Mouse (Mus musculus) embryonic facial prominence, embryonic 10.5 days (tissue): ENCODE measurements at regions not wholly inside any gene's neighbourhood (a gene's known extent, or its start where the extent isn't known, plus 50 kb on each side); places are given as distances from the start of the nearest gene placed in this dataset.

Source experiments
- DNase-seq: peaks from one replicate; pipeline ENCODE4 v3.0.0-alpha.2; 2017; ENCODE audit warnings: low spot score
- H3K27ac ChIP-seq: fragments of 300-500 bp; sonication (generic); replicated peaks from 2 replicates; pipeline ENCODE4 v1.5.1; 2016; ENCODE audit warnings: mild to moderate bottlenecking
- H3K27me3 ChIP-seq: fragments of 300-500 bp; sonication (generic); replicated peaks from 2 replicates; pipeline ENCODE4 v1.6.1; 2016; ENCODE audit warnings: low read depth, mild to moderate bottlenecking; ENCODE audit not compliant: poor library complexity, severe bottlenecking
- H3K36me3 ChIP-seq: fragments of 300-500 bp; sonication (generic); replicated peaks from 2 replicates; pipeline ENCODE4 v1.6.1; 2016; ENCODE audit warnings: mild to moderate bottlenecking, moderate library complexity
- H3K4me1 ChIP-seq: fragments of 300-500 bp; sonication (generic); 2 replicates; pipeline ENCODE4 v1.6.1; 2016
- H3K4me3 ChIP-seq: fragments of 300-500 bp; sonication (generic); 2 replicates; pipeline ENCODE4 v1.5.1; 2016; ENCODE audit warnings: mild to moderate bottlenecking, moderate library complexity
- H3K9me3 ChIP-seq: fragments of 300-500 bp; sonication (generic); 2 replicates; pipeline ENCODE4 v1.6.1; 2016; ENCODE audit warnings: mild to moderate bottlenecking
- WGBS: fragments of 180-500 bp; shearing (Covaris S2); methylation state at CpG from one replicate; pipeline ENCODE4 v1.1.7; 2016; 5-methylcytosine and 5-hydroxymethylcytosine counted together

GRCm38 (mm10) chr3:129065457-129066364 is 134.0 kb upstream of the Pitx2 start:
- H3K4me3 ChIP-seq, result 0 out of 2 replicates have a peak overlapping the region, but pooled peaks have one; percentile 21
- no peak overlapping the region for H3K27ac ChIP-seq
- H3K27me3 ChIP-seq, result 0 out of 2 replicates have a peak, but pooled peaks cover 6% of the 10 kb centered on the region
- H3K36me3 ChIP-seq, result no peaks in the 10 kb centered on the region
- peaks cover 15% of the 10 kb centered on the region for H3K4me1 ChIP-seq
- no peaks in the 10 kb centered on the region for H3K9me3 ChIP-seq
- DNase-seq, result no peak
- 26% methylated on average over 19 of the region's 19 CpGs for WGBS

GRCm38 (mm10) chr3:129069676-129070075 is 130.0 kb upstream of the Pitx2 start:
- Histone ChIP-seq H3K27ac (no peak overlapping the region), H3K4me1 (peaks cover 19% of the 10 kb centered on the region), H3K27me3 (peaks cover 10% of the 10 kb centered on the region; the same call in 1 of the 2 replicates), H3K4me3 (no peak overlapping the region), H3K9me3 (no peaks in the 10 kb centered on the region), H3K36me3 (no peaks in the 10 kb centered on the region)
- 73% methylated on average over 8 of the region's 8 CpGs for WGBS
- no peak for DNase-seq

GRCm38 (mm10) chr3:129070521-129070933 is 129.2 kb upstream of the Pitx2 start:
- H3K9me3 ChIP-seq, result no peaks in the 10 kb centered on the region
- peaks cover 16% of the 10 kb centered on the region for H3K4me1 ChIP-seq
- no peak for DNase-seq
- H3K4me3 ChIP-seq, result no peak overlapping the region
- H3K27me3 ChIP-seq, result peaks cover 14% of the 10 kb centered on the region; the same call in 1 of the 2 replicates
- no peak overlapping the region for H3K27ac ChIP-seq
- H3K36me3 ChIP-seq, result no peaks in the 10 kb centered on the region
- WGBS, result 13% methylated on average over 3 of the region's 3 CpGs

DNA sequence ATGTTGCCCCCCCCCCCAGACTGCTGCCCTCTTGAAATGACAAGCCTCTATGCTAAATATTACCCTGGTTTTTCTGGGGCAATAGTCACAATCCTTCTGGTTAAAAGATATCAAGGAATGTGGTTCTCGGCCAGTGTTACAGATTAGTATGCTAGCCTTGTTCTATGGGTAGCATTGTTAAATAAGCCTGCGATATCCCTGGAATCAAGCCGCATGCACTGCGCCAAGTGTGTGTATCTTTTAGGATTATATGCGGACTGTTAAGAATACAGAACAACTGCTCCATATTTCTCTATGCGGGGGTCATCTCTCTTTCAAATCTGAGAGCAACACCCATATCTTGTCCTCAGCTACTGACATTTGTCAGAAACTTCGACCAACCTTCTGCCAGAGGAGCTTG is 128.7 kb upstream of the Pitx2 start:
- Histone ChIP-seq H3K4me3 (no peak overlapping the region), H3K27ac (no peak overlapping the region), H3K27me3 (peaks cover 14% of the 10 kb centered on the region; the same call in 1 of the 2 replicates), H3K9me3 (no peaks in the 10 kb centered on the region), H3K36me3 (no peaks in the 10 kb centered on the region), H3K4me1 (peaks cover 12% of the 10 kb centered on the region)
- no peak for DNase-seq
- WGBS, result 71% methylated on average over 7 of the region's 7 CpGs

DNA sequence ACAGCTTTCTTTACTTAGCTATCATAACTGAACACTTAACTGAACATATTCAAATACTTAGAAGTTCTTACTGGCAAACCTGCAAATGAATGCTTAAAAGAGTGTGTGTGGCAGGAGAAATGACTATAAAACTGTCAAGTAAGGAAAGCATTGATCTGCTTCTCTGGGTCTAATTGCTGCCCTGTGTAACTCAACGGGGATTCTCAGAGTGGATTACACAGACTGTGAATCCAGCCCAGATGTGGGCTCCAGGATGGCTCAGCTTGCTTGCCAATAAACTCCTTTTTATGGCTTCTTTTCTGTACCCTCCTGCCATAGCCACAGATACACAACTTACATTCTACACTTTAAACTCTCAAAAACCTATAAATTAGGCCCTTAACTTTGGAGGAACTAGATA is 123.3 kb upstream of the Pitx2 start:
- H3K27me3 ChIP-seq, result peaks cover 8% of the 10 kb centered on the region; the same call in 1 of the 2 replicates
- no peak overlapping the region for H3K27ac ChIP-seq
- no peak for DNase-seq
- WGBS, result 34% methylated on average over 1 of the region's 1 CpGs
- H3K4me3 ChIP-seq, result no peak overlapping the region
- H3K9me3 ChIP-seq, result no peaks in the 10 kb centered on the region
- H3K4me1 ChIP-seq, result no peaks in the 10 kb centered on the region
- no peaks in the 10 kb centered on the region for H3K36me3 ChIP-seq

DNA sequence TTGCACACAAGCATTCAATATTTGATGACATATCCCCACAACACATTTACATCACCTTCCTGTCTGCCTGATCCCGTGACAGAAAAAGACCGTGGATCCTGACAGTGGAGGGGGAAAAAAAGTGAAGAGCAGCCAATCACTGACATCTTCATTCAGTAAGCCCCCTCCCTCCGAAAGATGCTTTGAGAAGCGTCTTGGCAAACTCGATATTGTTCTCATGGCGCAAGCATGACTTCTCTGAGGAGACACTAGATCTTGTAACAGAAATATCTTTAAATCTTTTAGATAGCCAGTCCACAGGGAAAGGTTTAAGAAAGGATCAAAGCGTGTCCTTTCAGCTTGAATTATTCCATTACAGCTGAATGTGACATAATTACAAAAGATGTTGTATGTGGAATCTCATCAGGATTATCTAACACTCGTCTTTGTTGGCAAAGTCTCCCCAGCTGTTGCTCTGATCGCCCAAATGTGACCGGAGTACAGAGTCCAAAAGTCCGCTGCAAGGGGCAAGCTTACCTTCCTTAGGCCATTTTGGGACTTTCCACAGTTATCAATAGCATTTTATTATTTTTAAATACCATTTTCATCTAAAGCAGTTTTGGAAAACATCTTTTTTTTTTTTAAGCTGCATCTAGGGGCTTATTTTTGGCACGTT is 95.8 kb upstream of the Pitx2 start:
- WGBS, result 86% methylated on average over 12 of the region's 12 CpGs

GRCm38 (mm10) chr3:129104811-129105210 is 94.9 kb upstream of the Pitx2 start:
- Histone ChIP-seq H3K9me3 (no peaks in the 10 kb centered on the region), H3K4me3 (no peak overlapping the region), H3K36me3 (no peaks in the 10 kb centered on the region), H3K4me1 (no peaks in the 10 kb centered on the region), H3K27me3 (no peaks in the 10 kb centered on the region), H3K27ac (no peak overlapping the region)
- no peak for DNase-seq
- 86% methylated on average over 9 of the region's 9 CpGs for whole genome bisulfite sequencing

More for the DNA sequence above, 95.8 kb upstream of the Pitx2 start:
- Histone ChIP-seq H3K9me3 (no peaks in the 10 kb centered on the region), H3K4me1 (no peaks in the 10 kb centered on the region), H3K36me3 (no peaks in the 10 kb centered on the region), H3K27me3 (no peaks in the 10 kb centered on the region), H3K27ac (no peak overlapping the region), H3K4me3 (no peak overlapping the region)
- no peak for DNase-seq

- H3K4me3 ChIP-seq, result no peak overlapping the region
- no peaks in the 10 kb centered on the region for H3K4me1 ChIP-seq
- no peaks in the 10 kb centered on the region for H3K27me3 ChIP-seq
- 85% methylated on average over 2 of the region's 2 CpGs for WGBS
- no peaks in the 10 kb centered on the region for H3K9me3 ChIP-seq
- no peak overlapping the region for H3K27ac ChIP-seq
- no peaks in the 10 kb centered on the region for H3K36me3 ChIP-seq
- no peak for DNase-seq
Measured at GRCm38 (mm10) chr3:129106174-129106573, 93.5 kb upstream of the Pitx2 start.

GRCm38 (mm10) chr3:129130521-129130920 is 69.2 kb upstream of the Pitx2 start:
- 86% methylated on average over 2 of the region's 2 CpGs for WGBS
- Histone ChIP-seq H3K27me3 (no peaks in the 10 kb centered on the region), H3K27ac (no peak overlapping the region), H3K4me1 (0 out of 2 replicates have a peak, but pooled peaks cover 4% of the 10 kb centered on the region), H3K9me3 (no peaks in the 10 kb centered on the region), H3K4me3 (no peak overlapping the region), H3K36me3 (no peaks in the 10 kb centered on the region)
- DNase-seq, result no peak

GRCm38 (mm10) chr3:129131140-129131539 is 68.5 kb upstream of the Pitx2 start:
- no peaks in the 10 kb centered on the region for H3K9me3 ChIP-seq
- DNase-seq, result no peak
- no peak overlapping the region for H3K27ac ChIP-seq
- no peak overlapping the region for H3K4me3 ChIP-seq
- H3K4me1 ChIP-seq, result 0 out of 2 replicates have a peak, but pooled peaks cover 4% of the 10 kb centered on the region
- H3K36me3 ChIP-seq, result no peaks in the 10 kb centered on the region
- WGBS, result 43% methylated on average over 8 of the region's 8 CpGs
- no peaks in the 10 kb centered on the region for H3K27me3 ChIP-seq

GRCm38 (mm10) chr3:129131877-129132433 is 67.7 kb upstream of the Pitx2 start:
- 64% methylated on average over 6 of the region's 6 CpGs for WGBS
- Histone ChIP-seq H3K4me3 (no peak overlapping the region), H3K9me3 (no peaks in the 10 kb centered on the region), H3K4me1 (0 out of 2 replicates have a peak, but pooled peaks cover 4% of the 10 kb centered on the region), H3K27ac (no peak overlapping the region), H3K27me3 (no peaks in the 10 kb centered on the region), H3K36me3 (no peaks in the 10 kb centered on the region)
- DNase-seq, result no peak
